Mouse (Mus musculus) telencephalon, adult 2 months (tissue): ENCODE data around the gene Adamtsl4.
"Not testable (repeated sequence)": the region's sequence is repeated elsewhere in the genome, so short reads cannot be mapped to it uniquely, and the experiment has no call there.

Source experiments
- DNase-seq: peaks from one replicate; pipeline ENCODE4 v3.0.0-alpha.2; 2011; ENCODE audit warnings: low read depth, low spot score

Adamtsl4 gene

GRCm38 (mm10) chr3:95660788-95661478 is 26.8 kb downstream of the Adamtsl4 start:
- DNase-seq = no peak

- DNase-seq = no peak
Measured at GRCm38 (mm10) chr3:95659948-95660347, 27.8 kb downstream of the Adamtsl4 start.

GRCm38 (mm10) chr3:95658868-95659712 is 28.6 kb downstream of the Adamtsl4 start:
- no peak for DNase-seq

- DNase-seq = peak; percentile 92
Measured at GRCm38 (mm10) chr3:95658236-95658867, 29.4 kb downstream of the Adamtsl4 start, which contains the start of gene Mcl1. Gene Mcl1, plus strand, starts transcription at chr3:95658788.

- no peak for DNase-seq
Measured at GRCm38 (mm10) chr3:95657711-95658110, 30.0 kb downstream of the Adamtsl4 start.

- DNase-seq = no peak
Measured at GRCm38 (mm10) chr3:95657108-95657507, 30.6 kb downstream of the Adamtsl4 start.

GRCm38 (mm10) chr3:95655437-95655836 is 32.3 kb downstream of the Adamtsl4 start:
- DNase-seq = no peak

GRCm38 (mm10) chr3:95654371-95654770 is 33.3 kb downstream of the Adamtsl4 start:
- not testable (repeated sequence) for DNase-seq

- no peak for DNase-seq
Measured at GRCm38 (mm10) chr3:95653473-95654034, 34.2 kb downstream of the Adamtsl4 start.

GRCm38 (mm10) chr3:95652871-95653270 is 34.8 kb downstream of the Adamtsl4 start:
- no peak for DNase-seq

- no peak for DNase-seq
Measured at GRCm38 (mm10) chr3:95652204-95652811, 35.4 kb downstream of the Adamtsl4 start.

- no peak for DNase-seq
Measured at GRCm38 (mm10) chr3:95651391-95652203, 36.1 kb downstream of the Adamtsl4 start.

- DNase-seq = no peak
Measured at GRCm38 (mm10) chr3:95651033-95651373, 36.7 kb downstream of the Adamtsl4 start.

- DNase-seq = no peak
Measured at GRCm38 (mm10) chr3:95650276-95651032, 37.3 kb downstream of the Adamtsl4 start.

- DNase-seq = no peak
Measured at GRCm38 (mm10) chr3:95648016-95648415, 39.7 kb downstream of the Adamtsl4 start.

GRCm38 (mm10) chr3:95645313-95646235 is 42.1 kb downstream of the Adamtsl4 start:
- DNase-seq = no peak

- no peak for DNase-seq
Measured at GRCm38 (mm10) chr3:95643097-95643496, 44.6 kb downstream of the Adamtsl4 start.

- DNase-seq = no peak
Measured at GRCm38 (mm10) chr3:95639694-95640093, 48.0 kb downstream of the Adamtsl4 start.

- no peak for DNase-seq
Measured at GRCm38 (mm10) chr3:95636072-95636471, 51.6 kb downstream of the Adamtsl4 start.
